Mouse (Mus musculus) T-cell, adult 2 months (primary cell): ENCODE measurements around the gene Baiap2l1.
A peak's percentile ranks its signal among the peaks of the same experiment; 100 is the strongest.

Experiments
- DNase-seq: peaks from one replicate; pipeline ENCODE4 v3.0.0; 2022; ENCODE audit warnings: low spot score

Gene Baiap2l1

DNA sequence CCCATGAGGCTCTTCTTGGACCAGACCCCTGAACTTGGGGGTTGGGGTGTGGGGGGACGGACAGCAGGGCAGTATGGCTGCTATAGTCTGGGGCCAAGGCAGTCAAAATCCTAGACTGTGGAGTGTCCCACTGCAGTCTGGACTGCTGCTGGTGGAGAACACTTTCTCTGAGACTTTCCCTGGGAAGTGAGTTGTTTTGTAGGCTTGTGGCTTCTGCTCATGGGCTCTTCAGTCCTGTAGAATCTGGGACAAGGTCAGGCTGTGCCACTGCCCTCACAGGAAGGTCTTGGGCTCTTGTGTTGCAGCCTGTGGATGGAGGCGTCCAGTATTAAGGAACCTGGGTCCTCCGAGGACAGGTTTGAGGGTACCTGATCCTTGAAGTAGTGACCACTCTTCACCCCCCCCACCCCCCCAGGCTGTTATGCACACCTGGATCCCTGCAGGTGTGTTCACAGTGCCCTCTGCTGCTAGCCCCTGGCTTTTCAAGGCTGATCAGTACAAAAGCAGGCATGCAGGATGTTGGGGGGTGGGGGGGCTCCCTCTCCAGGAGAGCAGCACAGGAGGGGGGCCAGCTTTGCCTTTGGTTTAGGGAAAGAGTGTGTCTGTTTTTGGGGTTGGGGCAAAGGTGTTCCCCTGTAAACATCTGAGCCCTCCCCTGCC, 100.3 kb downstream of the Baiap2l1 start:
- DNase-seq, result no peak

DNA sequence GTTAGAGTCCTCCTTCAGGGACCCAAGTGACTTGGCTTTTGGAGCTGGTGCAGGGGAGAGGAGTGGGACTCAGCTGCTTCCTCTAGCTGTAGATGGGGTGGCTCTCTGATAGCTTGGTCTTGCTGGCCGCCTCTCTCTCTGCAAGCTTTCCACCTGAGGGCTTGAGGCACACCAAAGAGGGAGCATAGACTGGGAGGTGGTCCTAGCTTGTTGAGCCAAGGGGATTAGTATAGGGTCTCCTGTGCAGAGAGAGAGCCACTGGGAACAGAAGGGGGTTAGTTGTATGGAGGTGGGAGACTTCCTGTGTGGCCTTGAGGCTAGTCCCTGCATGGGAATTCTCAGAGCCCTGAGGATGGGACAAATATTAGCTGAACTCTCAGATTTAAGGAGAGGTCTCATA, 101.0 kb downstream of the Baiap2l1 start:
- DNase-seq, result no peak

DNA sequence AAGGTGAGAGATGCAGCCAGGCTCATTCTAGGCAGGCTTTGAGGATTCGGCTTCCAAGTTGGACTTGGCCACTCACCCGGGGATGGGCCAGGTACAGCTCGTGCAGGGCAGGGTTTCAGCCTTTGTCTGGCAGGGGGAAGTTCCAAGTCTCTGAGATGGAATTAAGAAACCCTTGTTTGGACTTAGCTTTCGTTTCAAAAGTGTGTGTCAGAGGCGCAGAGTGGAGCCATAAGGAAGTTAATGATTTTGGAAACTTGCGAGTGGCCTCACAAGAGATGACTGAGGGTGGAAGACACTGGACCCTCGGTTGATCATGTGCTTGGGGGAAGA, 101.4 kb downstream of the Baiap2l1 start:
- no peak for DNase-seq

DNA sequence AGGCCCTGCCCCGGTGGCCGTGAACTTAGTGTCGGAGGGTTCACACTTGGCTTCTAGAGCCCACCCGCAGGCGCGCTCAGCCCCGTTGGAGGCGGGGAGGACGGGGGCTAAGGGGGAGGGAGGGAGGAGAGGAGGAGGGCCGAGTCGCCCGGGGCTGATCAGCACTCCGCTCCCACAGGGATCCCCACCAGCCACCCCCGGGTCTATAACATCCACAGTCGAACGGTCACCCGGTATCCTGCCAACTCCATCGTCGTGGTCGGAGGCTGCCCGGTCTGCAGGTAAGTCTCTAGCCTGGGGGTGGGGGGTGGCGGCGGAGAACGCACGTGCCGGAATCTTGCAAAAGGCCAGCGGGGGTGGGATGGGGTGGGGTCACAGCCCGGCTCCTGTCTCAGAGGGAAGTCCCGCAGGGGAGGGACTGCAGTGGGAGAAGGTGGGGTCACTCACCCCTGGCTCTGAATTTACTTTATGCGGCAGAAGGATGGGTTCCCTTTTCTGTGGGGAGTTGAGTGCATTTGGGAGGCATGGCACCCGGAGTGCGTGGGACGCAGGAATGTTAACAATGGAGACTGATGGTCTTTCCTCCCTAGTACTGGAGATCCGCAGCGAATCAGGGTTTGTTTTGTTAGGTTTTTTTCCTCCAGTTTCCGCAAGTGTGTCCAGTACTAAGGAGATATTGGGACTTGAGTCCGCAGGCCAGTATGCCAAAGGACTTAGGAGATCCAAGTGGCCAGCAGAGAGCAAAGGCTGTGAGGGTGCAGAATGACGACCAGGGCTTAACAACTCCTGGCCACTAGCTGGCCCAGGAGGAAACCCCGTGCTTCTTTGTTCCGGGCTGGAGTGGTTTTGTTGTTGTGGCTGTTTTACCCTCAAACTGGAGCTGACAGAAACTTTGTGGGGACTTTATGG, 102.0 kb downstream of the Baiap2l1 start:
- peak; percentile 28 for DNase-seq

DNA sequence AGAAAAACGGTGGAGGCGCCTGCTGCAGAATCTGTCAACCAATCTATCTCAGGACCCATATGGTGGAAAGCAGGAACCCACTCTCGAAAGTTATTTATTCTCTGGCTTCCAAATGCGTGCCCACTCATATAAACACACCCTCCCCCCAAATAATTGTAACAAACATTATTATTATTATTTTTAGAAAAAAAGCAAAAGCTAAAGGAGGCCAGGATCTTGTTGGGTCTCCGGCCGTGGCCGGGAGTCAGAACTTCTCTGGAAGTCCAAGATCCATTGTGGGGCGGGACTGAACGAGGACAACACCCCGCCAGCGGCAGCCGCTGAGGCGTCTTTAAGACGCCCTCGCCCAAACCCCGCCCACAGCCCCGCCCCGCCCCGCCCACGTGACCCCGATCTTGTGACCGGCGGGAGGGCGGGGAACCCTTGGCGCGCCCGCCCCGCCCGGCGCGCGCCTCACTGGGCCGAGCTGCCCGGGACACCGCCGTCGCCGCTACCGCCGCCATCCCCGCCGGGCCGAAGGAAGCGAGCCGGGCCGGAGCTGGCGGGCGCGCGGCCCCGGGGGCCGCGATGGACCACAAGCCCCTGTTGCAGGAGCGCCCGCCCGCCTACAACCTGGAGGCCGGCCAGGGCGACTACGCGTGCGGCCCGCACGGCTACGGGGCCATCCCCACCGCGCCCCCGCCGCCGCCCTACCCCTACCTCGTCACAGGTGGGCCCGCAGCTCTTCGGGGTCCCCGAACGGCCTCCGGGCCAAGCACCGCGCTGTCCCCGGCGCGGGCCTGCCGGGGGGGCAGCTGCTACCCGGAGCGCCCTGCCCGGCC, 102.9 kb downstream of the Baiap2l1 start:
- peak; percentile 82 for DNase-seq

DNA sequence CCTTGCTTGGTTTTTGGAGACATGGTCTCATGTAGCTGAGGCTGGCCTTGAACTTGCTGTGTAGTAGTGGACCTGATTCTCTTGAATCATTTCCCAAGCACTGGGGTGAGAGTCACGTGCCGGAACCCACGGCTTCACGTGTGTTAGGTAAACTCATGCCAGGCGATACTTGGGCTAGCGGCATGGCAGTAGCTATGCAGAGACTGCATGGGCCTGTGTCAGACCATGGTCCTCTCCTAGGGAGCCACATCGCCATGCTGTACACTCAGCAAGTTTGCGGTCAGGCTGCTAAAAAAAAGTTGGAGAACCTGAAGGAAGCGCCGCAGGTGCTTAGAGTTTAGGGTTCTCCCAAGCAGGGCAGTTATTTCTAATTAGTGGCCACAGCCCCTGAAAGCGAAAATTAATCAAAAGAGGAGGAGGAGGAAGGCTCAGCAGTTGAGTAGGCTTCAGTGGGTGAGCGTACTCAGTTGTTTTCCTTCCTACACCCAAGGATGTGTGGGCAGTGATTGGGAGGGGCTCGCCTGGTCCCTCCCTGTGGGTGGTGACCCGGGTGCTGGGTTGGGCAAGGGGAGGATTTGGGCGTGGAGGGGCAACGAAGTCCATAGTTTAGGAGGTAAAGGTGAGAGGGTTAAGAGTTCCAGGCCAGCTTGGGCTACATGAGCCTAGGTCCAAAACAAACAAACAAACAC, 103.6 kb downstream of the Baiap2l1 start:
- DNase-seq, result peak; percentile 52

DNA sequence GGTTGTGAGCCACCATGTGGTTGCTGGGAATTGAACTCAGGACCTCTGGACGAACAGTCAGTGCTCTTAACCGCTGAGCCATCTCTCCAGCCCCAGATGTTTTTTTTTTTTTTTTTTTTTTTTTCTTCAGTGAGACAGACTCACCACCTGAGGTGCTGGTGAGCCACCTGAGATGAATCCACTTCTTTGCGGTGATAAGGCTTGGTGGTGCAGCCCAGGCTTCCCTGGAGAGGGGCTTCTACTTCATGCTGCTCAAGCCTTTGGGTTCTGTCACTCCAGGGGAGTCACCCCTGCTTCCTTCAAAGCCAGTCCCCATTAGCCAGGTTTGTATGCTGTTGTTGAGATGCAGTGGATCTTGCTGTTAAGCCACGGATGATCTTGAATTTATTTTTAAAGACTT, 104.7 kb downstream of the Baiap2l1 start:
- no peak for DNase-seq

DNA sequence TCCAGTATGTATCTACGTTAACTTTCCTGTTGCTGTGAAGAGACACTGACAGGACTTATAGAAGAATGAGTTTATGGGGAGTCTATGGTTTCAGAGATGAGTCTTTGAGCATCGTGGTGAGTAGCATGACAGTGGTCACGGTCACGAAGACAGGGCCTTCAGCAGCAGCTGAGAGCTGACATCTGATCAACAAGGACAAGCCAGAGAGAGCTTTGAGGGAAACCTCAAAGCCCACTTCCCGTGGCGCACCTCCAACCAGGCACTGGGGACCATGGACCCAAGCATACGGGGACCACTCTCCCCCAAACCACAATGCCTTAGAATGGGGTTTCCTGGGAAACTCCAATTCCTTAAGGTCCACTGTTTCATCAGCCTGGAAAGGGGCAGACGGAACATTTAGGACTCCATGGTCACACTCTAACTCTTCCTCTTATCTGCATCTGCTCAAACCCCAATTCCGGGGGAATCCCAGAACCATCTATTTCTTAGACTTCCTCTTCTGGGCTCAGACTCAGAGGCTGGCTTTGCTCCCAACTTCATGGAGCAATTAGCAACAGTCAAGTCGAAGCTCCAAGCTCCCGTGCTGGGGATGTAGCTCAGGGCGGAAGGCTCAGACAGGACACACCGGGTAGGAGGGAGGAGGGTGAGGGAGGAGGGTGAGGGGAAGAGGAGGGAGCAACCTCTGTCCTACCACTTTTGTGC, 105.9 kb downstream of the Baiap2l1 start:
- DNase-seq, result no peak

DNA sequence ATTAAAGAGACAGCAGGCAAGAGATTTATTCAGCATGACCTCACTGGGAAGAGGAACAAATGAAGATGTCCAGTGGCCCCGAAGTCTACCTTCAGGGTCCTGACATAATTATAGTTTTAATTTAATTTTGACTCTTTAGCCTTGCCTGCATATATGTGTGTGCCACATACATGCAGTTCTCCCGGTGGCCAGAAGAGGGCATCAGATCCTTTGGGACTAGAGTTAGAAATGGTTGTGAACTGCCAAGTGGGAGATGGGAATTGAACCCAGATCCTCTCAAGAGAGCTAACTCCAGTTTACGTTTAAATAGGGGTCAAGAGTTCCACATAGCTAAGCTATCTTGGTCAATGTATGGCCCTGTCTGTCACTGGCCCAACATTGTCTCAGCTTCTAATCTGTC, 108.0 kb downstream of the Baiap2l1 start:
- DNase-seq, result no peak

DNA sequence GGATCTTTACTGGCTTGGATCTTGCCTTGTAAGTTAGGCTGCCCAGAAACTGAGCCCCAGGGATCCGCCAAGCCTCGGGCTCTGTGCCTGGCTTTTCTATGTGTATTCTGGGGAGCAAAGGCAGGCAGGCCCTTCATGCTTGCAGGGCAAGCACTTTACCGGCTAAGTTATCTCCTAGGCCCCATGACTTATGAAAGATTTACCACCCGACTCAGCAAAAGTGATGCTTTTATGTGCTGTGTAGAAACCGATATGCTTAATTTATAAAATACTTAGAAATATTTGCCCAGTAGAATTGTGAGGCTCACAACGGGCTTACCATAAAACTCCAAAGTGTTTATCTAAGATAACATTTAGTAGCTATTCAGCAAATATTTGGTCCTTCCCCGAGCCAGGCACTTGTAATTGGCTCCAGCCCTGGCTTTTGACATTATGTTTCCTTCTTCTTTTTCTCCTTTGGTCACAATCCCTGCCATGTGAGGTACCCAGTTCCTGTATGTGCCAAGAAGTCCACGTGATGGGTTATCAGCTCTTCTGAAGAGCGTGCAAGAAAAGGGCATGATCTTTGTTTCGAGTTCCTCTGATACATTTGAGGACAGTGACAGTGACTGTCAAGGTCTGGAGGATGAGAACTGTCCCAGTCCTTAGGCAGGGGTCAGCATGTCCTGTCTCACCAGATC, 109.9 kb downstream of the Baiap2l1 start:
- no peak for DNase-seq

DNA sequence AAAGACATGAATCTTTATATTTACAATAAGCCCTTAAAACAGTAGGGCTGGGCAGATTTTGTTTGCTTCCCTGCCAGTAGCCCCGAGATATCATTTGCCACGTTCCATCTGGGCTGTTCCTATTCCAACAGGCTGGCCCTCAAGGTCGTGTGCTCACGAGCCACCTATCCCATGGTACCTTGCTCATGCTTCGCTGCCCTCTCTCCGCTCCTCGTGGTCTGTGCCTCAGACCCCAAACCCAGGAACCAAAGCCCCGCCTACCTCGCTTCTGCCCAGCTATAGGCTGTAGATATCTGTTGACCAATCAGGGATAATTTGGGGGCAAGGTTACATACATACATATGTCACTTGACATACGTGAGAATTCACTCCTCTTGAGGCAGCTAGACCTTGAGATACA, 110.6 kb downstream of the Baiap2l1 start:
- DNase-seq, result no peak

DNA sequence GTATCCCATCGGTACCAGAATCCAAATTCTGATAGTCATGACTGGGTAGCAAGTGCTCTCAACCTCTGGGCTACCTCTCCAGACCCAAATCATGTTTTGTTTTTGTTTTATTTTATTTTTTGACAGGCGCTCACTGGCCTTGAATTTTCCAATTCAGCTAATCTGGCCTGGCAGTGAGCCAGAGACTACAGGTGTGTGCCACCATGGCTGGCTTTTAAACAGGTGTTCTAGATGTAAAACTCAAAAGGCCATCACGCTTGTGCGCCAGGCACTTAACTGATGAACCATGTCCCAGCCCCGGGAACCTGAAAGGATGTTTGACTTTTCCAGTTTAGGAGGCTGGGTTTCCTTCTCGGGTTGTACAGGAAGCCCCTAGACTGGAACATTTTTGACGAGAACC, 111.2 kb downstream of the Baiap2l1 start:
- no peak for DNase-seq

DNA sequence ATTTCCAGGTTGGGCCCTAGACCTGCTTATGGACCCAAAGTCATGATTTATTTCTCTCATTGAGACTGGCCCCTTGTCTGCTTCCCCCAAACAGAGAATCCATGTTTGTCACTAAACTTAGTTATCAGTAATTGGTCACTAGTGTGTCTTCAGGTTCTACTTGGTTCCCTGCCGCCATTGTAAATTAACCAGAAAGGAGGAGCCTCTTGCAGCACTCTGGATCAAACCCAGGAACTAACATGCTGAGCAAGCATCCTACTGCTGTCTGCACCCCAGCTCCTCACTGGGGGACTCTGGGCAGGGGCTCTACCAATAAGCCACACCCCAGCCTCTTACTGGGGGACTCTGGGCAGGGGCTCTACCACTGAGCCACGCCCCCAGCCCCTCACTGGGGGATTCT, 112.3 kb downstream of the Baiap2l1 start:
- DNase-seq, result no peak

DNA sequence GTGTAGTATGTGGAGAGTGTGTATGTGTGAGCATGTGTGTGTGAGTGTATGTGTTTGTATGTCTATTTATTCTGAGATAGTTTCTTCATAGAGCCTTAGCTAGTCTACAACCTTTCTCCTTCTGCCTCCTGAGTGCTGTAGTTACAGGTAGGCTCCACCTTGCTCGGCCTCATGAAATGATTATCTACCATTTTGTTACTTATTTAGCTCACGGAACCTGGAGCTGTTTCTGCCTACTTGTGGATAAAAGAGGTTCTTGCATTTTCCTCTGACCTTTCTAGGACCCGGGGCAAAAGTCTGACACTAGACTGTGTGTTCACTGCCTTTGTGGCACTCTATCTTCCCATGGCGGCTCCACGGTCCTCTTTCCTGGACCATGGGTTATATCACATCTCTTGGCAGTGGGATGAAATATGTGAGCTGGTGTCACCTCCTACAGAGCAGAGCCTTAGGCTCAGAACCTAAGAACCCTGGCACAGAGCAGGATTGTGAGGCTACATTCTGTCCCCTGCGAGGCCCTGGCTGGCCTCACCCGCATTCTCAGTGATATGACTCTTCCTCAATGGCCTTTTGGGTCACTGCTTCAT, 113.9 kb downstream of the Baiap2l1 start, which contains the start of gene Bri3:
Bri3 (plus strand) TSS at position 537 of the 587 bp plus-strand sequence.
- DNase-seq, result no peak

DNA sequence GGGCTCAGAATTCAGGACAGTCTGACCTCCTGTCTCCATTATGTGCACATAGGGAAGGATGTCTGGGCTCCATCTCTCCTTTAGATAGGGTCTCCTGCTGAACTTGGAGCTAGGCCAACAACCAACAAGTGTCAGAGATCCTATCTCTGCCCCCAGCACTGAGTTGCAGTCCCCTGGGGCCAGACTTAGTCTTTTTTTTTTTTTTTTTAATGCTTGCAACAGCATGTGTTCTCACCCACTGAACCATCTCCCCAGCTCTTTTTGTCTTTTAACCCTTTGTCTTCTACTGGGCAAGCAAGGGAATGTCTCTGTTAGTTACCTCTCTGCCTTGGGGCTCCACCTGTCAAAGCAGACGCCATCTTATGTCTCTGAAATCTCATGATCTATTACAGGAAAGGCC, 118.9 kb downstream of the Baiap2l1 start:
- DNase-seq, result no peak

DNA sequence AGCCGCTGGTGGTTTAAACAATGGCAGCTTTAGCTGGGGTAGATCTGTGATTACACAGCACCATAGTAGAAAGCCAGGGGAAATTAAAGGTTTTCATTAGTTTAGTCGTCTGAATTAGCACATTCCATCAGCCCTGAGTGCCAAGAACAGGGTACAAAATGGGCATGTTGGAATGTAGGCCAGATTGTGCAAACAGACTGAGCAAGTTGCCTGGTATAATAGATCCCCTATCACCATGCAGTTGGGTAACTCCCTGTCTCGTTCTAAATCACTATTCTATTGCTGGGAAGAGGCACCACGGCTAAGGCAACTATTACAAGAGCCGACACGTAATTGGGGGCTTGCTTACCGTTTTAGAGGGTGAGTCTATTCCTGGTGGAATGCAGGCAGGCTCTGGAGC, 123.2 kb downstream of the Baiap2l1 start:
- DNase-seq, result no peak

DNA sequence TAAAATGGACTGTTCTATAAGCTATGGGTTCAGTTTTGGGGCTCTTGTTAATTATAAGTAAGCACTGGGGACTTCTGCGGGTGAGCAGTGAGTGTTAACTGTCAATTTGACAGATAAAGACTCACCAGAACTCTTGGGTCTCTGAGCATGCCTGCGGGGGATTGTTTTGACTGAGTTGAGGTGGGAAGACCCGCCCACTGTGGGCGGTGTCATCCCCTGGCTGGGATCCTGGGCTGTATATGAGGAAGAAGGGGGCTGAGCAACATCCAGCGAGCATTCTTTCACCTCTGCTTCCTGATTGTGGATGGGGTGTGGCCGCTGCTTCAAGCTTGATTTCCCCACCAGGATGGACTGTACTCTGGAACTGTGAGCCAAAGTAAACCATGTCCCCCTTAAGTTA, 123.7 kb downstream of the Baiap2l1 start:
- no peak for DNase-seq

DNA sequence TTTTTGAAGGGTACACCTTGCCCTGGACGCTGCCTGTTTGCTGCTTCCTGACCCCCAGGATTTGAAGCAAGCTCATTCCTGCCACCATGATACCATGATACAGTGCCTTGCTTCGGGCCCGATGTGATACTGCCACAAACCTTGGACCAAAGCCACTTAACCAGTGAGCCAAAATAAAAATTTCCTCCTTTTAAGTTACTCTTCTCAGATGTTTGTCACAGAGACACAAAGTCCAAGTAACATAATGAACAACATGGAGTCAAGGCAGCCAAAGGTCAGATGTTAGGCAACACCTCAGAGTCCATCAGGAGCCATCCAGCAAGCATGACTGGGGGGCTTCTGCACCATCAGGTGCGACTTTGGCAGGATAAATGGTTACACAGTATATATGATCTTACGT, 125.4 kb downstream of the Baiap2l1 start:
- DNase-seq, result no peak

DNA sequence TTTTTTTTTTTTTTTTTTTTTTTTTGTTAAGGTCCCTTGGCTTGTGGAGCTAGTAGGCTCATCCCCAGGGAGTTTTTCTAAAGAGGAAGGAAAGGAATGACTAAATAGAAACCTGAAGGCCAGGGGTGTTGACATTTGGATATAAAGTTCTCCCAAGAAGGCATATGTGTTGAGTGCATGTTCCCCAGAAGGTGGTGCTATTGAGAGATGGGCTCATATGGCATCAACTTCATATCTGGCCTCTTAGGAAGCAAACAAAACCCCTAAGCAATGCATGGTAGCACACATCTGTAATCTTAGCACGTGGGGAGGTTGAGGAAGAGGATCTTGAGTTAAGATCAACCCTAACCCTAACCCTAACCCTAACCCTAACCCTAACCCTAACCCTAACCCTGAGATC, 126.5 kb downstream of the Baiap2l1 start:
- peak; percentile 26 for DNase-seq

DNA sequence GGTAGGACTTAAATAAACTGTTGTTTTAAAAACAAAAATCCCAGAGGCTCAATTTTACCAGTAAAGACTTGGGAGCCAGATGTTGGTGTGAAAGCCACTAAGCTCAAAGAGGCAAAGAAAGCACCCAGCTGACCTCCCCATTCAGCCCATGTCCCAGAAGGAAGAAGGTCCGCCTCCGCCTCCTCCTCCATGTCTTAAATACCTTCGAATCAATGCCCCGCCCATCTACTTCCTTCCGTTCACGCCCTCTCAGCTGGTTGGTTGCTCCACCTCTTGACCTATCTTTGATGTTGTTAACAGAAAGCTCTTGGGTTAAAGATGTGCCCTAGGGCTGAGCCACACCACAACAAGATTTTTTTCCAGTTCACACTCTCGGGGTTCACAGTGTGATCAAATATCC, 127.7 kb downstream of the Baiap2l1 start:
- DNase-seq, result no peak

DNA sequence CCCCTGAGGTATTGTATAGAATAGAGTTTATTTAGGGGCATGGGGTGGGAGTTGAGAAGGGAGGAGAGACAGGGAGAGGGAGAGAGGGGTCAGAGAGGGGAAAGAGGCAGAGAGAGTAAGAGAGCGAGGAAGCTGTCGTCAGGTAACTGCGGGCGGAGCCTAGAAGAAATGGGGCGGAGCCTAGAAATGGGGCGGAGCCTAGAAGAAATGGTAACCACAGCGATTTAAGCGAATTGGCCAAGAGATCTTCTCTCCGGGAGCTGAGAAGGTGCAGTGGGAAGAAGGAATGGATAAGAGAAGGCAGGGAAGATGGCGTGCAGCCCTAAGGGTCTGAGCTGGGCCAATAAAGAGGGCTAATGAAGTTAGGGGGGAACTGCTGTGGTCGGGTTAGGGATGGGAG, 131.7 kb downstream of the Baiap2l1 start:
- no peak for DNase-seq
